Mouse (Mus musculus) thymus, postnatal 0 days (tissue): Measurements from ENCODE around the gene Arhgef28. TPM values are rescaled to one million over a fixed set of nuclear protein-coding genes. Genes with fewer than 3 reads are reported as not detected.

Source experiments
- DNase-seq: peaks from one replicate; pipeline ENCODE4 v3.0.0-alpha.2; 2015; ENCODE audit warnings: low spot score
- polyA plus RNA-seq: library from polyadenylated mRNA; unstranded; fragments of >200 nt; fragmentation: Nextera tagmentation; extraction: Ambion mirVana; gene quantifications from 2 replicates; pipeline ENCODE4 v1.2.1, GENCODE M21; 2015

Arhgef28 gene
- polyA plus RNA-seq, 1 experiment from 2014 or later = 3.7 TPM

DNA sequence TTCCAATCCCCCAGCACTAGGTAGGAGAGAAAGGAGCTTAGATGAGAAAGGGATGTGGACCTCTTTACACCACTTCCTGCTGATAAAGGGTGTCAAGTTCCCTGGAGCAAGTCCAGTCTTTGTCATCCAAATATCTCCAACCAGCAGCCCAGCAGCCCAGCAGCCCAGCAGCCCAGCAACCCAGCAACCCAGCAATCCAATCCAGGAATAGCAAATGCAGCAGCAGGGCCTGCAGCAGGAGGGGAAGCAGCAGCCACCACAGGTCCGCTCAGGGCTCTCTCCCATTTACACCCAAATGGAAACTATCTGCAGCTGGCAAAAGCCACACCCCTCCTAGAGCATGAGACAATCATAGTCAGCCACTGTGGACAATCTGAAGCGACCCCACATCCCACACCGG lies 21.6 kb downstream of the Arhgef28 start:
- no peak for DNase-seq

DNA sequence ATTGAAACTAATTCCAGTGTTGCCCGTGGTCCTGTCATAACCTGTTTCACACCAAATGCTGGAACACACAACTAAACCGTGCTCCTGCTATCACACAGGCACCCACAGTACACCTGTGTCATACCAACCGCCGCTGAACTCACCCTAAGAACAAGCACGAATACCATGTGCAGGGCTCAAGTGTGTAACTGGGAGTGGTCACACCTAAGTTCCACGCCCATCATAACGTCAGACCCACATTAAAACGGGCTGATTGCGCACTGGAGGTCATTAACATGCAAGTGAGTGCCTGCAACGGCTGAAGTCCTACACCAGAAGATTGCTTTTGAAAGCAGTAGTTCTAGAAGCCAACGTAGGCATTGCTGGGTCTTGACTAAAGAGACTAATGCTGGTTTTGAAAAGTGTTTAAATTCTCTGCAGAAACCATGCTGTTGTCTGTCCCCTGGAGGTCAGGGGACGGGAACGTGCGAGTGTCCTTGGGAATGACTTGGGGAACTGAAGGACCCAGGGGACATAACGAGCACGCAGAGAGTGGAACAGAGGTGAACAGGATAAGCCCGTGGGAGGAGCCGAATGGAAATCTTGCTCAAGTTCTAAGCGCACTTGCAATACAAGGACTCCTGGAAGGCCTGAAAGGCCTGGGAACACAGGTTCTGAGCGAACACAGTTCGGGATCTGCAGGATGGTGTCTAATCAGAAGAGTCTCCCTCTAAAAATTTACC lies 22.9 kb downstream of the Arhgef28 start:
- no peak for DNase-seq

DNA sequence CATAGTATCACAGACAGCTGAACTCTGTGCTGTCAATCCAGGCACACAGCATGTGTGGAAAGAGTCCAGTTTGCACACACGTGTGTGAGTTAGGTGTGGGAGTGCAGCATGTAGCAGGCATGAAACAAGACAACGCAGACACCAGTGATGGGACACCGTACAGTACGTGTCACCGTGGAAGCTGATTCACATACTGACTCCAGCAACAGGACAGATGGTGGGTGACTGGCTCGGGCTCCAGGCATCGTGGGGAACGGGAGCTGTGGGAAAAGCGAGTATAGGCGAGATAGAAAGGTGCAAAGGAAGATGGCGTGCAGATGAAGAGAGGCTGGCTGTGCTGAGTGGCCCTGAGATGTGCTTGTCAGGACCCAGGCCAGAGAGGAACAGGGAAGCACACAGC lies 23.9 kb downstream of the Arhgef28 start:
- DNase-seq = no peak

DNA sequence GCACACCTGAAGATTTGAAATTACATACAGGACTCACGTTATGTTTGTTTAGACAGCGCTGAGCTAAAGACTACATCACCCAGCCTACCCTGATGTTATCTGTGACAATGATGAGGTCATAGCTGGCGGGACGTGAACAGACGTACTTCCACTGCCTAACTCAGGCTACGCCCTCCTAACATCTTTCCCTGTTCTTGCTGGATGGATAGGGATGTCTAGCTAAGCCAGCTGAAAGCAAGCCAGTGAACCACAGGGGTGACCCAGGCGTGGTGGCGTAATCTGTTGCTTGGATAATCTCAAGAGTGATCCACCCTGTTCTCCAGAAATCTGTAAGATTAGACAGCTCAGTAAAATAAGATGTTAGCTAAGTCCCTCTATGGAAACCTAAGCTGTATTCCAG lies 25.6 kb downstream of the Arhgef28 start:
- DNase-seq = no peak

DNA sequence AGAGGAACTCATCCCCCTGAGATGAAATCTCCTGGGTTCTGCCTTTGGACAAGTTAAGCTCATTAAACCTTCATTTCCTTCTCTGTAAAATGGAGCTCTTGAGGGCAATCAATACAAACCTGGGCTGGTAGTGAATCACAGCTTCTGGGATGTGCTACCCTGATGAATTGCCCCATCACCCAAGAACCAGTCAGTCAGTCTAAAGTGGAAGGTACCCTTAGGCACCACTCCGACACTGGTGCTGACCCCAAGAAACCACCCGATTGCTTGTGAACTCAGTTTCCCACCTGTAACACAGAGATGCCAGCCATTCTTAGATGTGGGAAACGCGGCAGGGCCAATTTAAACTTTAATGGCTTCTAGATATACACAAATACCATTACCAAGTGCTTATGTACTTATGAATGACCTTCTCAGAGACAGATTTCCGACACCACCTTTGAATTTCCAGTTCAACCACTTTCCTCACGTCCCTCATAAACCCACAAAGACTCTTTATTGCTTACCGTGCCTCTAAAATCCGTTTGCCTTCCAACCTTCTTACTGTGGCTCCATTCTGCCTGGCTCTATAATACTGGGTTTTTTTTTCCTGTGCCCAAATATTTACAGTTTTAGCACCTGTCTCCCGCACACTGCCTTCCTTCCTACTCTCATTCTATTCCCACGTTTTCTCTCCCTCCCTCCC lies 30.8 kb downstream of the Arhgef28 start:
- DNase-seq = no peak

DNA sequence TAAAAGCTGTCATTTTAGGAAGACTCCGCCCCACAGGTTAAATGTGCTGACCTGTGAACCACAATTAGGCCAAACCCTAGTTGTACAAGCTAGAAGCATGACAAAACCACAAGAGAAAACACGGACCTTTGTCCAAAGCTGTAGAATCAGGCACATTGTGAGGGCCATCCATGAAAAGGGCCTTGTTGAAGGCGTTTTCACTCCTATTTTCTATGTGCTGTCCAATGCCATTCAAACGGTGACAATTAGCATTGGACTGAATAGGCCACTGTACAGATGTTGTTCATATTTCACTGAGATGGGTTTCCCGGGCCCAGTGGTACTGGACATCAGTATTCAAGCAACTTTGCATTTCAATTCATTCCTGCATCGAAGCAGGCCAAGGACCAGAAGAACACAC lies 33.2 kb downstream of the Arhgef28 start:
- DNase-seq = no peak

DNA sequence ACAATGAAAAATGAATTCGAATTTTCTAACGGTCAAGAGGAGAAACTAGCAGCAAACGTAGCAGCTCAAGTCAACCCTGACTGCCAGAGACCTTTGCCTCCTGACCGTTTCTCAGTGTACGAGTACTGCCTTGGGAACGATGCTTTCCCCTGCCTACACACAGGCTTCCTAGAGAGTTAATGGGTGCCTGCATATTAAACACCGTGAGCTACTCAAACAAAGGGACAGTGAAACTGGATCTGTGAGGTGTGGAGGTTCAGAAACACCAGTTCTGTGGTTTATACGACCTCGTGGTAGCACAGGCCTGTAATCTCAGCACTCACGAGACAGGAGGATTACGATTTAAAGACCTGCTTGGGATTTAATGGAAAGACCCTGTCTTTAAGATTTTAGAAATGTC lies 33.9 kb downstream of the Arhgef28 start:
- no peak for DNase-seq

DNA sequence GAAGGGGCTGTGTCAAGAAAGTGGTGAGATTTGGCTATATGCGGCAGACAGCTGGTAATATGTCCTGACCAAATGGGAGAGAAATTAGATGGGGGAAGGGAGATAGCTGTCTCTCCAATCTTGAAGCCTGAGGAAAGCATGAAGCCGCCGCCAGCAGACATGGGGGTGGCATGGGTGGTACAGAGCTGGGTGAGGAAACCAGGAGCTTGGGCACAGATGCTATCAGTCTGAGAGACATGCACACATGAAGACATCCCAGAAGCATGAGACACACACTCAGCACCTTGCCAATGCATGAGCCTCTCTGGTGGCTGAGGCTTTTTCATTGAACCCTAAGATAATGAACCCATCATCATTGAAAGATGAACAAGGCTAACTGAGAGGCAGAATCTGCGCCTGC lies 34.5 kb downstream of the Arhgef28 start:
- no peak for DNase-seq

DNA sequence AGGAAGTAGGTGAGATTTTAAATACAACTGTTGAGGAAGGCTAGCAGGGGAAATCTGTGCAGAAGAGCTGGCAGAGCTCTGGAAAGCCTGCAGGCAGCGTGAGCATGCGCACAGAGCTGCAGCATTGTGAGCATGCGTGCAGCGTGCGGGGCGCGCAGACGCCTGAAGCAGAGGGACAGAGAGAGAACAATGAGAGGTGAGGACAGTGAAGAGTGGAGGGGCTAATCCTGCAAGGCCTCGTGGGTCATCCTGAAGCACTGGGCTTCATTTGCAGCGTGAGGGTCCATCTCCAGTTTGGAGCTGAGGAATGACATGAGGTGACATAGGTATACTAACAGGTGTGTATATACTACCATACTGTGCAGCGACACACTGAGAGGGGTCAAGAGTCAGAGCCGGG lies 35.0 kb downstream of the Arhgef28 start:
- no peak for DNase-seq

DNA sequence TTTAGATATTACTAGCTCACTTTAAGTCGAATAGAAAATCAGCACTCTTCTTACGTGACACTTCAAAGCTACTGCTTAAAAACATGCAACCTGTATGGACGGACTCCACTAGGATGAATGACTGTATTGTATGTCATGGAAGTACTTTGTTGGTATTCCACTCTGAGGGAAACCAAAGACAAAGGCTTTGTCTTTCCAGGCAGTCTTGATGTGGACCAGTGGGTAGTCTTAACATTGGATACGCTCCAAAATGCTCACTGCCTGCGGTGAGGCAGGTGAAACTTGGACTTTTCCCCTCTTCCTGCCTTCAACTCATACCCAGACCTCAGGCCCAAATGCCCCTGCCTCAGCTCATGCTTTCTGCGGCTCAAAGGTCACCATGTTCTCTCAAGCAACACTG lies 41.4 kb downstream of the Arhgef28 start:
- DNase-seq = no peak

DNA sequence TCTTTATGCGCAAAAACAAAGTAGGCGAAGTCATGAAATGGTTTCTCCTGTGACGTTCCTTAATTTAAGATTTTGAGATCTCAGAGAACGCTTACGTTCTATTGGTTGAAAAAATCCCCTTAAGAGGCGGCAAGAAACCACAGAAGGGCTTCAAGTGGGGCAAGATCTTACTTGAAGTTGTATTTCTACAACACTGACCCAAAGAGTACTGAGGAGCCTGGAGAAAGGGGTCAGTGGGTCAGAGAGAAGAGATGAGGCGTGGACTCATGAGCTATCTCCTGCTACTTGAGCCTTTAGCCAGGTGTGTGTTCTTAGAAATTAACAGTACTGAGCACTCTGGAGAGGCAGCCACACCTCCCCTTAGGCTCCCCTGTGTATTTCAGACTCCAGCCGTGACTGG lies 44.7 kb downstream of the Arhgef28 start:
- DNase-seq = no peak

DNA sequence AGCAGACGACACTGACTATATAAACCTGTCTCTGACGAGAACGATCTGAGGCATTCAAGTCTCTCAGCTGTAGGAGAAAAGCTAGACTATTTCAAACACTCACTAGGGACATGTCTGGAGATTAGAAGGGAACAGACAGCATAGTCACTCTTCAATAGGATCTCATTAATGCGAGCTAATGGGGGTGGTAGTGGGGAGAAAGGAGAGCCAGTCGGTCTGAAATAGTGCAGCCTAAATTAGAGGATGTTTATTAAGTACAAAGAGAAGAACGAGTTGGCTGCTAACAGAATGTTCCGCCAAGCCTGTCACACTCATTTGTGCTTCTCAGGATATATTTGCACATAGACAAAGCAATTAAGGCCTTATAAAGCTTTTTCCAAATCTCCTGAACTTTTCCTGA lies 49.6 kb downstream of the Arhgef28 start:
- no peak for DNase-seq

DNA sequence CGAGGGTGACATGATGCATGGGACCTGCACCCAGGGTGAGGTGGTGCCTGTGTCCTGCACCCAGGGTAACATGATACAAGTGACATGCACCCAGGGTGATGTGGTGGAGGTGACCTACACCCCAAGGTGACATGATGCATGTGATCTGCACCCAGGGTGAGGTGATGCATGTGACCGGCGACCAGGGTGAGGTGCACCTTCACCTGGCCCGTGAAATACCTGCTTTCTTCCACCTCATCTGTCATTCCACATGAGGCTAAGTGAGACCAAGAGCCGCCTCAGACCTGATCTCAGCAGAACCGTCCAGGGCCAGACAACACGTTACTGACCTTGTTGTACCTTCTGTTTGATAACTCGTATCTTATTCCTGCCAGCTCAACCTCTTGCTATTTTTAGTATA lies 53.5 kb downstream of the Arhgef28 start:
- no peak for DNase-seq

DNA sequence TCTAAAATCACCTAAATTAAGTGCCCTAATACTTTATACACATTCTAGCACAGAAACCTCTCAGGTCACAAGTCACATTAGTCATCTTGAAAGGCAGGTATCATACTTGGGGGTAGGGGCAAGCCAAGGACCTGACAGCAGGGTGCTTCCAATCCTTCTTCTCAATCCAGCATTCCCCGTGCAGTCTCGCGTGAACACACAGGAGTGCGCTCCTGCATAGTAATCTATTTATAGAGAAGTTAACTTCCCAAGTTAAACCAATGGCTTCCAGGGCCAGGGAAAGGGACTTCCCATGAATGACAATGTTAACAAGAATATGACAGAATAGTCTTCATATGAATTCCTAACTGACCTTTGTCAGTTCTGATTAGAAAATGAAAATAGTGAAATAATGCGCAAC lies 58.7 kb downstream of the Arhgef28 start:
- no peak for DNase-seq

DNA sequence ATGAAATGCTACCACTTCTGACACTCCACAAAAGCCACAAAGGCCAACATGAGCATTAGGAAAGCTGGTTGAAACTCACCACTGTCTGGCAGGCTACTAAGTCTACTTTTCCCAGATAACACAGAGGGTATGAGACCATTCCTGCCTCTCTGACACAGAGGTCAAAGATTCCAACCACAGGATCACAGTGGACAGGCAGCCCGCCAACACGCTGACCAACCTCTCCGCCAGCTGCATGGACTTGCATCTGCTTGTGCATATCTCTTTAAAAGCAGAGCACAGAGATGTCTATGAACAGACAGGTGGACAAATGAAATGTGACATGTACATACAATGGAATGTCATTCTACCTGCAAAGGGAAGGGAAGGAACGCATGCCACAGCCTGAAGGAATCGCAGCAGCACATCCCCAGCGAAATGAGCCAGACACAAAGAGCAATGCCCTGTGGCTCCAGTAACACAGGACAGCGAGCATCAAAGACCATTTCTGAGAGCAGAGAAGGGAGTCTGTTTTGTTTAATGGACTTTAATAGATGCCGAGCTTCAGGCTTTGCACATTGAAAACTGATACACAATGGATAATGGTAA lies 59.6 kb downstream of the Arhgef28 start:
- DNase-seq = no peak

DNA sequence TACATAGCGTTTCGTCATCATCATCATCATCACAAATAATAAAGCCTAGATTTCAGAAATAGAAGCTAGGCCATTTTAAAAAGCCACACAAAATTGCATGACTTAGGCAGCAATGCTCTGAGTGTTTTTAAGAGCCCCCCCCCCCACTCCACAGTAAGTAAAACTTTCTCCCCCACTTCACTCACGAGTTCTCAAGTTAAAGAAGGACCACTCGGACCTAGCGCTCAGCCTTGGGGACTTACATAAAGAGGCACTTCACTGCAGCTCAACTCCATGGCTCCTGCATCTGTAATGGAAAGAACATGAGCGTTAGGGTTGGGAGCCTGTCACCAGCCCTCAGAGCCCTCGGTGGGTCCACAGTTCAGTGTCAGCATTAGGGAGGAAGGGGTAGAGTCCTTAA lies 60.9 kb downstream of the Arhgef28 start:
- no peak for DNase-seq

DNA sequence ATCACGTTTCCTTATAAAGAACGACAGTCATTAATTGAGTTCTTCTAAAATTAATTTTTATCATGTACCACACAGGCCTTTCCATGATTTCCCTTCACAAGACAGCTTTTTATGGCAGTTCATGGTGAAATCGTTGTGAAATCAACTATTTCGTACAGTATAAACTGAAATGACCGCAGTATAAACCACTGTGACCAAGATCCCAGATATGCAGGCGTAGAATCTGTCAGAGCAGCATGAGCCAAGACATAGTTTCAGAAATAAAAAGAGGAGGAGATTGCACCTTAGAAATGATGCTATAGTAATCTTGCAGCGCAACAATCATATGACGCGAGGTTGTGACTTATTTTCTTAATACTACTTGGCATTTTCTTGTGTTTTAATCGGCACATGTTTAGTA lies 63.2 kb downstream of the Arhgef28 start:
- DNase-seq = no peak

DNA sequence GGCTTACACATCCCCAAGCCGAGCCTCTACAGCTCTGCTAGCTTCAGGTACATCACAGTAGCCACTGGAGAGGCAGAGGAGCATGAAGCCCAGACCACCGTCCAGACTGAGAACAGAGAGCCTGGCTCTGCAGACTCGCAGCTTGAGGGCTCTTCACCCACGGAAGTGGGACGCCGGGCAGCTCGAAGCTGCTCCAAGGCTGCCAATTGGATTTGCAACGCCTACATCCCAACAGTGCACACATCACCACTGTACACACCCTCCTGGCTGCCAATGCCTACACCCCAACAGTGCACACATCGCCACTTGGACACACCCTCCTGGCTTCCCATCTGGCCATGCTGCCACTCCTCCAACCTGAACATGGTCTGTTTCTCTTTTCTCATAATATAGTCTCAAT lies 65.6 kb downstream of the Arhgef28 start:
- no peak for DNase-seq

DNA sequence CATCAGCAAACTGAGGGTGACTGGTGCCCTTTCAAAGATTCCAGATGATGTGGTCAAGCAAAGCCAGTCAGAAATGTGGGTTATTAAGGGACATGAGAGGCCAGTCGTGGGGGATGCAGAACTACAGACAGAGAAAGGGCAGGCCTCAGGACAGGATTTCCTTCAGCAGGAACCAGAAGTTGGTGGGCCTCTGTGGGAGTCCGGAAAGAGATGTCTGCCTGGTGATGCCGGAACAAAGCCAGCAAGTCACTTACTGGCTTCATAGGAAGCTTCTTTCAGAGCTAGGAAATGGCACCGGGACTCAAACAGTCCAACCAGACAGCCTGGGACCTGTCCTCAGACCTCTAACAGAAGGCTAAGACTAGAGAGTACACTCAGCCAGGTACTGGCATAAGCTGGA lies 67.5 kb downstream of the Arhgef28 start:
- DNase-seq = no peak

DNA sequence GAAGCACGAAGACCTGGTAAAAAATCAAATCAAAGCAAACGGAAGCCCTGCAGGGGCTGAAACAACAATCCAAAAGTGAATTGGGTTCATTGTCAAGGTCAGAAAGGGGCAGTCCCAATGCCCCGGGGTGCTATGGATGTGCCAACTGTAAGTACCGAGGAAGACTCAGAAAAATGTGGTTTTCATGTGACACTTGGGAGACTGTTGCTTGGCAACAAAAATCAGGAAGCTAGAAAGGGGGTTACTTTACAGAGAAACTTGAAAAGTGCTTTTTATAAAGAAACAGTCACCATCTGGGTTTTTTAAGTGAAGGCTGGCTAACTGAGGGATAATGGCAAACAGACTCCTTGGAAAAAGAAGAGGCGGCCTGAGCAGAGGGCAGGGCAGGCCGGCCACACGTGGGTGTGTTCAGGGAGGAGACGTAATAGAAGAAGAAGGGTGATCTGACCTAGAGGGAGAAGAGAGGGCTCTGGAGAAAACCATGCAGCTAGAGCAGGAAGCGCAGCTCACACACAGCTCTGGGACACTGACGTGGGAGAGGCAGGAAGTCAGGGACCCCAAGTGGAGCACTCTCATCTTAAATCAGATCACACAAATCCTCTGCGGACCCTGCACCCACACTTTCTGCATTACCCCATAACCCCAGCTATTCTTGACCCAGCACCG lies 70.2 kb downstream of the Arhgef28 start:
- no peak for DNase-seq

DNA sequence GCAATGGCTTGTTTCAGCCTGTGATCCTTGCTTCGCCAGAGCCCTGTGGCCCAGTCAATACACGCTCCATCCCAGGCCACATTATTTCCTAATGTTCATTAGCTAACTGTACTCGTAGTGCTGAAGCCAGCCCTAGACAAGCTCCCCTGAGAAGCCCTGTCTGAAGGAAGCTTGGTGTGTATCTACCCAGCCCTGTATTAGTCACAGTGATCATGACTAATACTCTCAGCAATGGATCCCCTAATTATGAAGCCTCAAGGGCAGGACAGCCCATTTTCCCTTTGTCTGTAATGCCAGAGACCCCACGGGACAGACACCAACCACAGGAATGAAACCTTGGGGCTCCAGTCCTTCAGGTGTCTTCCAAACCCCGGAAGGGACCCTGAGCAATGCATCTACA lies 73.3 kb downstream of the Arhgef28 start:
- no peak for DNase-seq

DNA sequence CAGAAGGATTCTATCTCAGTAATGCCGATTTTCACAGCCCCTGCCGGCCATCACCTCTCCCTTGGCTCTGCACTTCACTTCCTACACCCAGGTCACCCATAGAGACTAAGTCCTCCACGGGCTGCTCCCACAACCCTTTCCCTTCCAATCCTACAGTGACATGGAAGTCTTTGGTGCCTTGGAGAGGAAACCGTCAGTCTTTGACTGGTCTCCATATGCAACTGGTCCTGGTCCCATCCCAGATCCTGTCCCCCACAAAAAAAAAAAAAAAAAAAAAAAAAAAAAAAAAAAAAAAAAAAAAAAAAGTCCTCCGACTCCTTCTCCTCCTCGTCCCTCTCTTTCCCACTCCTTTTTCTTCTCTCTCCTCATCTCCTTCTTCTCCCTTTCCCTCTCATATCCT lies 74.0 kb downstream of the Arhgef28 start:
- no peak for DNase-seq
